Mouse (Mus musculus): ENCODE data around the gene Nlk. TPM values are rescaled to one million over a fixed set of nuclear protein-coding genes. Genes with fewer than 3 reads are reported as not detected.

Gene Nlk
- total and polyA plus RNA-seq, 3 experiments: 14.8 to 22.4 (median 20.4) TPM

- Histone ChIP-seq H3K27ac (ENCODE audit: insufficient read depth, low read depth) (no peak overlapping the region), H3K4me2 (ENCODE audit: insufficient read depth, low read depth, poor library complexity, severe bottlenecking) (no peak overlapping the region), H3K4me1 (ENCODE audit: control insufficient read depth in 1 of 2, insufficient read depth in 2 of 2) (0 out of 4 replicates have a peak, but pooled peaks cover 0 to 3% of the 10 kb centered on the region in 2 experiments), H3K9ac (ENCODE audit: insufficient read depth, low read depth) (no peak overlapping the region), H3K36me3 (replicated peaks in 1 of 2; ENCODE audit: control insufficient read depth in 1 of 2, insufficient read depth in 1 of 2, low read length in 1 of 2) (peaks cover 23 to 73% of the 10 kb centered on the region in 2 experiments), H3K4me3 (replicated peaks in 1 of 3; ENCODE audit: low read depth in 2 of 3, low read length in 2 of 3, poor library complexity in 1 of 3) (no peak overlapping the region), H3K79me2 (replicated peaks; ENCODE audit: control insufficient read depth, extremely low read depth, insufficient read depth, poor library complexity, severe bottlenecking) (no peaks in the 10 kb centered on the region), H3K27me3 (replicated peaks) (no peaks in the 10 kb centered on the region), H3K9me3 (replicated peaks; ENCODE audit: low read length) (no peaks in the 10 kb centered on the region)
- dilution Hi-C loops (cut with MboI; ENCODE audit: extremely low pct_ligation_motif_present, extremely low pct_unique_long_range_greater_than_20kb, low sequenced_read_pairs) (no loop called here), in situ Hi-C loops (cut with MboI; ENCODE audit: low pct_ligation_motif_present, low pct_unique_long_range_greater_than_20kb, low sequenced_read_pairs) (loop anchor here (25.0 kb wide), 1 partner anchor 641 kb away; no protein-coding TSS in a partner anchor)
- TF ChIP-seq SIN3A (IDR thresholded peaks at IDR 0.05; ENCODE audit: low read length): no peak
- no peak for TF ChIP-seq NELFE (IDR thresholded peaks at IDR 0.05; ENCODE audit: low read depth, low read length)
- TF ChIP-seq MXI1 (IDR thresholded peaks at IDR 0.05; ENCODE audit: low read depth, low read length): no peak
- no peak for TF ChIP-seq EP300 (IDR thresholded peaks at IDR 0.05; ENCODE audit: low read length)
- no peak for TF ChIP-seq MYC (IDR thresholded peaks at IDR 0.05; ENCODE audit: low read depth, low read length)
- no peak for TF ChIP-seq MAFK (IDR thresholded peaks at IDR 0.05; ENCODE audit: insufficient replicate concordance, low read length)
- no peak for TF ChIP-seq USF1 (IDR thresholded peaks at IDR 0.05; ENCODE audit: low read depth, low read length)
- TF ChIP-seq CHD2 (IDR thresholded peaks at IDR 0.05; ENCODE audit: low read length): no peak
- no peak for DNase-seq (ENCODE audit: extremely low read depth)
These were observed 125.7 kb downstream of the Nlk start for GRCm38 (mm10) chr11:78571441-78571840.

- dilution Hi-C loops (cut with MboI; ENCODE audit: extremely low pct_ligation_motif_present, extremely low pct_unique_long_range_greater_than_20kb, low sequenced_read_pairs) (no loop called here), in situ Hi-C loops (cut with MboI; ENCODE audit: low pct_ligation_motif_present, low pct_unique_long_range_greater_than_20kb, low sequenced_read_pairs) (loop anchor here (10.0 to 25.0 kb wide), 3 partner anchors 255 to 642 kb away; partner anchors contain the start of gene Lyrm9)
- 0 out of 4 replicates have a peak, but pooled peaks cover 0 to 3% of the 10 kb centered on the region in 2 experiments for H3K4me1 ChIP-seq (ENCODE audit: control insufficient read depth in 1 of 2, insufficient read depth in 2 of 2)
- peaks cover 23 to 71% of the 10 kb centered on the region in 2 experiments for H3K36me3 ChIP-seq (replicated peaks in 1 of 2; ENCODE audit: control insufficient read depth in 1 of 2, insufficient read depth in 1 of 2, low read length in 1 of 2)
- no peaks in the 10 kb centered on the region for H3K27me3 ChIP-seq (replicated peaks)
- no peaks in the 10 kb centered on the region for H3K79me2 ChIP-seq (replicated peaks; ENCODE audit: control insufficient read depth, extremely low read depth, insufficient read depth, poor library complexity, severe bottlenecking)
- no peak for TF ChIP-seq ZKSCAN1 (IDR thresholded peaks at IDR 0.05; ENCODE audit: borderline replicate concordance, low read depth, low read length)
- TF ChIP-seq MXI1 (IDR thresholded peaks at IDR 0.05; ENCODE audit: low read depth, low read length): no peak
- no peak for TF ChIP-seq TBP (conservative IDR thresholded peaks at IDR 0.05; ENCODE audit: low read depth, low read length)
- TF ChIP-seq RAD21 (IDR thresholded peaks at IDR 0.05; ENCODE audit: low read depth, low read length): no peak
- TF ChIP-seq BHLHE40 (IDR thresholded peaks at IDR 0.05; ENCODE audit: low read depth, low read length): no peak
- no peak for TF ChIP-seq CHD1 (IDR thresholded peaks at IDR 0.05; ENCODE audit: low read depth, low read length)
- H3K9ac ChIP-seq (ENCODE audit: insufficient read depth, low read depth): no peak overlapping the region
- H3K4me2 ChIP-seq (ENCODE audit: insufficient read depth, low read depth, poor library complexity, severe bottlenecking): no peak overlapping the region
- no peak for DNase-seq (ENCODE audit: extremely low read depth)
- no peak overlapping the region for H3K4me3 ChIP-seq (replicated peaks in 1 of 3; ENCODE audit: low read depth in 2 of 3, low read length in 2 of 3, poor library complexity in 1 of 3)
- no peak overlapping the region for H3K27ac ChIP-seq (ENCODE audit: insufficient read depth, low read depth)
- H3K9me3 ChIP-seq (replicated peaks; ENCODE audit: low read length): no peaks in the 10 kb centered on the region
These were observed 127.4 kb downstream of the Nlk start for GRCm38 (mm10) chr11:78569806-78570205.

- dilution Hi-C loops (cut with MboI; ENCODE audit: extremely low pct_ligation_motif_present, extremely low pct_unique_long_range_greater_than_20kb, low sequenced_read_pairs) (no loop called here), in situ Hi-C loops (cut with MboI; ENCODE audit: low pct_ligation_motif_present, low pct_unique_long_range_greater_than_20kb, low sequenced_read_pairs) (loop anchor here (10.0 to 25.0 kb wide), 3 partner anchors 256 to 643 kb away; partner anchors contain the start of gene Lyrm9)
- no peak overlapping the region for H3K4me2 ChIP-seq (ENCODE audit: insufficient read depth, low read depth, poor library complexity, severe bottlenecking)
- H3K79me2 ChIP-seq (replicated peaks; ENCODE audit: control insufficient read depth, extremely low read depth, insufficient read depth, poor library complexity, severe bottlenecking): no peaks in the 10 kb centered on the region
- H3K9me3 ChIP-seq (replicated peaks; ENCODE audit: low read length): no peaks in the 10 kb centered on the region
- H3K36me3 ChIP-seq (replicated peaks in 1 of 2; ENCODE audit: control insufficient read depth in 1 of 2, insufficient read depth in 1 of 2, low read length in 1 of 2): peaks cover 23 to 67% of the 10 kb centered on the region in 2 experiments
- no peak for DNase-seq (ENCODE audit: extremely low read depth)
- no peaks in the 10 kb centered on the region for H3K27me3 ChIP-seq (replicated peaks)
- H3K9ac ChIP-seq (ENCODE audit: insufficient read depth, low read depth): no peak overlapping the region
- no peak overlapping the region for H3K4me3 ChIP-seq (replicated peaks in 1 of 3; ENCODE audit: low read depth in 2 of 3, low read length in 2 of 3, poor library complexity in 1 of 3)
- TF ChIP-seq NELFE (IDR thresholded peaks at IDR 0.05; ENCODE audit: low read depth, low read length): no peak
- TF ChIP-seq TCF12 (IDR thresholded peaks at IDR 0.05; ENCODE audit: low read depth, low read length): no peak
- no peak for TF ChIP-seq KAT2A (IDR thresholded peaks at IDR 0.05; ENCODE audit: insufficient replicate concordance, low read length)
- no peak for TF ChIP-seq NRF1 (IDR thresholded peaks at IDR 0.05; ENCODE audit: low read depth, low read length)
- no peak for TF ChIP-seq MAFK (IDR thresholded peaks at IDR 0.05; ENCODE audit: insufficient replicate concordance, low read length)
- TF ChIP-seq MAX (IDR thresholded peaks at IDR 0.05; ENCODE audit: low read length): no peak
- TF ChIP-seq ZC3H11A (IDR thresholded peaks at IDR 0.05; ENCODE audit: low read depth, low read length): no peak
- no peak for TF ChIP-seq RAD21 (IDR thresholded peaks at IDR 0.05; ENCODE audit: low read depth, low read length)
- no peak for TF ChIP-seq UBTF (IDR thresholded peaks at IDR 0.05; ENCODE audit: low read depth, low read length)
- TF ChIP-seq TBP (conservative IDR thresholded peaks at IDR 0.05; ENCODE audit: low read depth, low read length): no peak
- TF ChIP-seq JUN (IDR thresholded peaks at IDR 0.05; ENCODE audit: insufficient read depth, low read depth, low read length): no peak
- TF ChIP-seq ZKSCAN1 (IDR thresholded peaks at IDR 0.05; ENCODE audit: borderline replicate concordance, low read depth, low read length): no peak
- TF ChIP-seq HCFC1 (IDR thresholded peaks at IDR 0.05; ENCODE audit: low read depth, low read length): no peak
- TF ChIP-seq MAZ (IDR thresholded peaks at IDR 0.05; ENCODE audit: low read depth, low read length): no peak
- 0 out of 4 replicates have a peak, but pooled peaks cover 0 to 3% of the 10 kb centered on the region in 2 experiments for H3K4me1 ChIP-seq (ENCODE audit: control insufficient read depth in 1 of 2, insufficient read depth in 2 of 2)
- no peak overlapping the region for H3K27ac ChIP-seq (ENCODE audit: insufficient read depth, low read depth)
These were observed 128.3 kb downstream of the Nlk start for GRCm38 (mm10) chr11:78568827-78569226.
